26 mouse cellular contexts compared by ENCODE assay signal in genomic region chr13:52675526-52676294, GRCm38 (mm10).
DNase-seq lines count a peak whose midpoint lies in the region; ATAC-seq lines count a peak whose summit lies in the region.
"Had no signal": no experiment of that assay in that cellular context is flagged by ENCODE, and none has a peak within 500 bp of the region (broad histone marks: within the 10 kb centered on the region; RNA-seq: fewer than 3 reads in every experiment).

No protein-coding gene starts in this region.

- H3K9ac ChIP-seq in kidney, embryonic 15.5 days = no peak overlapping the region
- H3K9ac ChIP-seq in limb, embryonic 12.5 days (replicated peaks) = no peak overlapping the region
- H3K9ac ChIP-seq: embryonic facial prominence, embryonic 13.5 days; forebrain, embryonic 15.5 days; heart, embryonic 13.5 days; liver, embryonic 14.5 days; lung, embryonic 14.5 days; neural tube, embryonic 12.5 days had no signal

- intact Hi-C loops in left cerebral cortex, postnatal 36 days (cut with DNase I) = no loop called here

- H3K9me3 ChIP-seq in kidney, embryonic 15.5 days (replicated peaks) = 0 out of 2 replicates have a peak, but pooled peaks cover 4% of the 10 kb centered on the region
- H3K9me3 ChIP-seq in limb, embryonic 12.5 days = peaks cover 4% of the 10 kb centered on the region; the same call in 1 of the 2 replicates
- H3K9me3 ChIP-seq: embryonic facial prominence, embryonic 13.5 days; forebrain, embryonic 15.5 days; neural tube, embryonic 12.5 days had no signal

- peak; percentile 51 for DNase-seq in kidney, adult 11 months
- no peak for DNase-seq in kidney, postnatal 4 days
- DNase-seq in Muller cell, postnatal 12 days (ENCODE audit: inconsistent ontology term) = peak; percentile 55
- DNase-seq in thymus, postnatal 36 days = no peak
- no peak for DNase-seq in left cerebral cortex, postnatal 36 days (ENCODE audit: low spot score in 2 of 2)
- DNase-seq in gastrocnemius, postnatal 10 days = no peak
- DNase-seq: cerebellum, adult 2 months; cerebellum, postnatal 25 days; embryo, embryonic 11 days; gastrocnemius, postnatal 14 days; heart, adult 11 months; heart, postnatal 14 days; lung, embryonic 14.5 days; lung, postnatal 36 days; midbrain, embryonic 14.5 days; right cerebral cortex, postnatal 14 days had no signal

- H3K4me3 ChIP-seq in kidney, embryonic 15.5 days (replicated peaks) = no peak overlapping the region
- H3K4me3 ChIP-seq in limb, embryonic 12.5 days (replicated peaks) = no peak overlapping the region
- H3K4me3 ChIP-seq: embryonic facial prominence, embryonic 13.5 days; forebrain, embryonic 15.5 days; heart, embryonic 13.5 days; left cerebral cortex, adult 2 months; neural tube, embryonic 12.5 days had no signal

- no peak overlapping the region for H3K4me2 ChIP-seq in kidney, embryonic 15.5 days
- no peak overlapping the region for H3K4me2 ChIP-seq in limb, embryonic 12.5 days
- H3K4me2 ChIP-seq: embryonic facial prominence, embryonic 13.5 days; forebrain, embryonic 15.5 days; heart, embryonic 13.5 days; lung, embryonic 14.5 days; neural tube, embryonic 12.5 days had no signal

- WGBS in kidney, embryonic 15.5 days = 65% methylated on average over 8 of the region's 8 CpGs
- 37% methylated on average over 8 of the region's 8 CpGs for WGBS in limb, embryonic 12.5 days

- ATAC-seq in kidney, embryonic 15.5 days (replicated peaks; ENCODE audit: low FRiP score) = no peak; the same call in 1 of the 2 replicates
- ATAC-seq in limb, embryonic 12.5 days (ENCODE audit: insufficient number of reproducible peaks, insufficient read depth, low FRiP score, low TSS enrichment, low read depth) = peak; percentile 42; the same call in 1 of the 2 replicates
- ATAC-seq: forebrain, embryonic 15.5 days; hindbrain, postnatal 0 days had no signal

- peaks cover 9% of the 10 kb centered on the region; the same call in 1 of the 2 replicates for H3K4me1 ChIP-seq in kidney, embryonic 15.5 days
- peaks cover 31% of the 10 kb centered on the region for H3K4me1 ChIP-seq in limb, embryonic 12.5 days (replicated peaks)

- no peaks in the 10 kb centered on the region for H3K36me3 ChIP-seq in kidney, embryonic 15.5 days
- no peaks in the 10 kb centered on the region for H3K36me3 ChIP-seq in limb, embryonic 12.5 days
- H3K36me3 ChIP-seq: embryonic facial prominence, embryonic 13.5 days; forebrain, embryonic 15.5 days; G1E; heart, embryonic 13.5 days; neural tube, embryonic 12.5 days had no signal

- no peaks in the 10 kb centered on the region for H3K27me3 ChIP-seq in kidney, embryonic 15.5 days
- H3K27me3 ChIP-seq in limb, embryonic 12.5 days = no peaks in the 10 kb centered on the region
- H3K27me3 ChIP-seq: embryonic facial prominence, embryonic 13.5 days; forebrain, embryonic 15.5 days; heart, embryonic 13.5 days; neural tube, embryonic 12.5 days had no signal

- H3K27ac ChIP-seq in kidney, embryonic 15.5 days = peak overlapping the region; percentile 45; the same call in 1 of the 2 replicates
- peak overlapping the region; percentile 17; the same call in 1 of the 2 replicates for H3K27ac ChIP-seq in limb, embryonic 12.5 days
- H3K27ac ChIP-seq: embryonic facial prominence, embryonic 13.5 days; forebrain, embryonic 15.5 days; heart, embryonic 13.5 days; hindbrain, postnatal 0 days; left cerebral cortex, adult 2 months; liver, embryonic 14.5 days; neural tube, embryonic 12.5 days had no signal

Comparison
In these comparisons a context has a peak if more than half of its experiments do, and no peak if none do; other contexts are left out.
1. DNase-seq: peak in kidney, adult 11 months (single experiment) and Muller cell, postnatal 12 days (single experiment); none in kidney, postnatal 4 days (0 of 2), thymus, postnatal 36 days (0 of 2), left cerebral cortex, postnatal 36 days (0 of 2) and gastrocnemius, postnatal 10 days (single experiment).